Comparison of ENCODE assay signal across 8 mouse cellular contexts in the genomic region with DNA sequence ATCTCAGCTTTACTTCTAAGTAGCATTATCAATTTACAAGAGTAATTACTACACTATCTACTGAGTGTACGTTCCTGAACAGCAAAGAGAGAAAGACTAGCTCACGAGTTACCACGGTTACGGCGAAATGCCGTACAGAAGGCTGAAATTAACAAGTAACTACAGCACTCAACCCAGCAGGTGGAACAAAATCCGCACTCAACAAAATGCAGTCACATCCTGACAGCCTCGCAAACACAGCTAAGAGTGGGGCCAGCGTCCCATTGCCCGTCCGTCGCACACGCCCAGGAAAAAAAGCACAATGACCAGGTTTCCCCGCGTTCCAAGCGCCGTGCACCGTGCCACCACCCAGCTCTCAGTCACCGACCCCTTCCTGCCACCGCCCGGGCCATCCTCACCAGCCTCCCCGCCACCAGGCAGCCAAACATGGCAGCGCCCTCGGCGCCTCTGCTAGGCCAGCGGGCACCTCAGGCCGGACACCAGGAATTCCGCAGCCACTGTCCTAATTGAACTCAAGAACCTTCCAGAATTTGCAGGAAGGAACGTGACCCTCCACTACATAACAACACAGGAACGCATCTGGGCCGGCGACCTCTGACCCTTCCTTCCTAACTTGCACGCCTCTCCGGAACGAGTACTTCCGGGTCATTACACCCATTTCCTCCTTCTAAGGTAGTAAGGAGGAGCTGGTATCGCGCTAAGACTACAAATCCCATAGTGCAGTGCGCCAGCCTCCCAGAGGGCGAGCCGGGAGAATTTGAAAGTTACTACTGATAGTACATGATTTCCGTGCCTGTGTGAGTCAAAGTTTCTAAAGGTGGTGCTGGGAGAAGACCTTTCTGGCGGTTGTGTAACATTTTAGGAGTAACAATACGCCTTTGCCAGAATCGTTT. TPM values are rescaled to one million over a fixed set of nuclear protein-coding genes. Genes with fewer than 3 reads are reported as not detected.
DNase-seq lines count a peak whose midpoint lies in the region; ATAC-seq and TF ChIP-seq lines count a peak whose summit lies in the region.

Gene Hikeshi, minus strand, starts transcription at position 634 of the 893 bp plus-strand sequence.

- peak within 1 kb of the TSS; percentile 92 to 98 (median 97) for H3K4me3 ChIP-seq in CH12.LX (replicated peaks in 1 of 3; ENCODE audit: low read depth in 2 of 3, low read length in 2 of 3, poor library complexity in 1 of 3)
- H3K4me3 ChIP-seq in forebrain, embryonic 11.5 days (ENCODE audit: low read depth, low read length) = peak within 1 kb of the TSS; percentile 73
- peak within 1 kb of the TSS; percentile 96 for H3K4me3 ChIP-seq in heart, embryonic 16.5 days (ENCODE audit: low read length)
- peak within 1 kb of the TSS; percentile 85 for H3K4me3 ChIP-seq in liver, embryonic 15.5 days (replicated peaks)
- peak within 1 kb of the TSS; percentile 78 for H3K4me3 ChIP-seq in neural tube, embryonic 12.5 days

- peak within 1 kb of the TSS; percentile 90 for H3K4me2 ChIP-seq in CH12.LX (ENCODE audit: insufficient read depth, low read depth, poor library complexity, severe bottlenecking)
- H3K4me2 ChIP-seq in forebrain, embryonic 11.5 days (ENCODE audit: low read depth, low read length, severe bottlenecking) = peak within 1 kb of the TSS; percentile 70
- H3K4me2 ChIP-seq in heart, embryonic 16.5 days (ENCODE audit: low read depth, low read length) = peak within 1 kb of the TSS; percentile 82
- H3K4me2 ChIP-seq in liver, embryonic 15.5 days = peak within 1 kb of the TSS; percentile 82
- H3K4me2 ChIP-seq in neural tube, embryonic 12.5 days (replicated peaks) = peak within 1 kb of the TSS; percentile 71

- dilution Hi-C loops in CH12.LX (cut with MboI; ENCODE audit: extremely low pct_ligation_motif_present, extremely low pct_unique_long_range_greater_than_20kb, low sequenced_read_pairs) = no loop called here

- peak within 1 kb of the TSS; percentile 33 for H3K27ac ChIP-seq in CH12.LX (ENCODE audit: insufficient read depth, low read depth)
- peak within 1 kb of the TSS; percentile 54; the same call in 1 of the 2 replicates for H3K27ac ChIP-seq in forebrain, embryonic 11.5 days (ENCODE audit: low read depth, low read length)
- H3K27ac ChIP-seq in heart, embryonic 16.5 days (ENCODE audit: low read length) = peak within 1 kb of the TSS; percentile 84
- peak within 1 kb of the TSS; percentile 74 for H3K27ac ChIP-seq in liver, embryonic 15.5 days (replicated peaks)
- no peak within 1 kb of the TSS for H3K27ac ChIP-seq in neural tube, embryonic 12.5 days

- no peak for TF ChIP-seq RAD21 in CH12.LX (IDR thresholded peaks at IDR 0.05; ENCODE audit: low read depth, low read length)

- TF ChIP-seq POLR2A in CH12.LX (IDR thresholded peaks at IDR 0.05; ENCODE audit: low read depth, low read length) = peak; percentile 77

- H3K4me1 ChIP-seq in CH12.LX (ENCODE audit: control insufficient read depth in 1 of 2, insufficient read depth in 2 of 2) = peaks cover 0 to 20% of the 10 kb centered on the region in 2 experiments; a peak in 2 of 4 replicates
- H3K4me1 ChIP-seq in forebrain, embryonic 11.5 days (replicated peaks; ENCODE audit: control insufficient read depth, insufficient read depth, low read length) = peaks cover 7% of the 10 kb centered on the region; the same call in 1 of the 2 replicates
- H3K4me1 ChIP-seq in heart, embryonic 16.5 days (ENCODE audit: control insufficient read depth, insufficient read depth, low read length) = peaks cover 13% of the 10 kb centered on the region
- peaks cover 24% of the 10 kb centered on the region for H3K4me1 ChIP-seq in liver, embryonic 15.5 days (replicated peaks)
- peaks cover 9% of the 10 kb centered on the region for H3K4me1 ChIP-seq in neural tube, embryonic 12.5 days

- no peaks in the 10 kb centered on the region for H3K27me3 ChIP-seq in CH12.LX (replicated peaks)
- H3K27me3 ChIP-seq in forebrain, embryonic 11.5 days (ENCODE audit: control insufficient read depth, insufficient read depth, low read length) = no peaks in the 10 kb centered on the region
- no peaks in the 10 kb centered on the region for H3K27me3 ChIP-seq in heart, embryonic 16.5 days (ENCODE audit: control insufficient read depth, insufficient read depth, low read length)
- no peaks in the 10 kb centered on the region for H3K27me3 ChIP-seq in liver, embryonic 15.5 days
- no peaks in the 10 kb centered on the region for H3K27me3 ChIP-seq in neural tube, embryonic 12.5 days (replicated peaks)

- no peak for TF ChIP-seq CTCF in CH12.LX (conservative IDR thresholded peaks at IDR 0.05 in 1 of 2, IDR thresholded peaks at IDR 0.05 in 1 of 2; ENCODE audit: low read depth in 2 of 2, low read length in 2 of 2)

- H3K79me2 ChIP-seq in CH12.LX (replicated peaks; ENCODE audit: control insufficient read depth, extremely low read depth, insufficient read depth, poor library complexity, severe bottlenecking) = peaks cover 23% of the 10 kb centered on the region

- H3K36me3 ChIP-seq in CH12.LX (replicated peaks in 1 of 2; ENCODE audit: control insufficient read depth in 1 of 2, insufficient read depth in 1 of 2, low read length in 1 of 2) = peaks cover 0 to 3% of the 10 kb centered on the region in 2 experiments
- H3K36me3 ChIP-seq in forebrain, embryonic 11.5 days (ENCODE audit: control insufficient read depth, insufficient read depth, low read length) = no peaks in the 10 kb centered on the region
- H3K36me3 ChIP-seq in heart, embryonic 16.5 days (ENCODE audit: control insufficient read depth, insufficient read depth) = no peaks in the 10 kb centered on the region
- no peaks in the 10 kb centered on the region for H3K36me3 ChIP-seq in liver, embryonic 15.5 days (replicated peaks)
- H3K36me3 ChIP-seq in neural tube, embryonic 12.5 days = no peaks in the 10 kb centered on the region

- peak within 1 kb of the TSS; percentile 60 for H3K9ac ChIP-seq in CH12.LX (ENCODE audit: insufficient read depth, low read depth)
- H3K9ac ChIP-seq in forebrain, embryonic 11.5 days (ENCODE audit: low read length) = peak within 1 kb of the TSS; percentile 76
- H3K9ac ChIP-seq in heart, embryonic 16.5 days (ENCODE audit: low read length) = peak within 1 kb of the TSS; percentile 90
- H3K9ac ChIP-seq in liver, embryonic 15.5 days = peak within 1 kb of the TSS; percentile 75
- H3K9ac ChIP-seq in neural tube, embryonic 12.5 days = peak within 1 kb of the TSS; percentile 67

- no peak for TF ChIP-seq EP300 in CH12.LX (IDR thresholded peaks at IDR 0.05; ENCODE audit: low read length)

- WGBS in forebrain, embryonic 11.5 days = under 1% methylated on average over 45 of the region's 45 CpGs
- WGBS in heart, embryonic 16.5 days = under 1% methylated on average over 45 of the region's 45 CpGs
- under 1% methylated on average over 45 of the region's 45 CpGs for WGBS in liver, embryonic 15.5 days (ENCODE audit: insufficient replicate concordance)
- WGBS in neural tube, embryonic 12.5 days = under 1% methylated on average over 45 of the region's 45 CpGs

- in situ Hi-C loops in CH12.LX (cut with MboI; ENCODE audit: low pct_ligation_motif_present, low pct_unique_long_range_greater_than_20kb, low sequenced_read_pairs) = no loop called here

- peak; percentile 99 for DNase-seq in CH12.LX (ENCODE audit: extremely low read depth)
- peak; percentile 99 for DNase-seq in c-Kit-positive CD71-positive TER-119-negative erythroid progenitor cells, embryonic 14.5 days (ENCODE audit: low read depth)
- DNase-seq in forebrain, embryonic 11.5 days (ENCODE audit: low spot score) = peak; percentile 92
- DNase-seq in kidney, postnatal 36 days = peak; percentile 97 to 99
- peak; percentile 98 for DNase-seq in telencephalon, adult 2 months (ENCODE audit: low read depth, low spot score)

- peak; percentile 99 for ATAC-seq in forebrain, embryonic 11.5 days (replicated peaks; ENCODE audit: low FRiP score)
- ATAC-seq in heart, embryonic 16.5 days (replicated peaks; ENCODE audit: extremely low read depth, insufficient read depth, low FRiP score) = peak; percentile 99
- peak; percentile 100 for ATAC-seq in liver, embryonic 15.5 days (ENCODE audit: insufficient read depth)
- peak; percentile 99 for ATAC-seq in neural tube, embryonic 12.5 days (ENCODE audit: low FRiP score, low read depth)

- no peaks in the 10 kb centered on the region for H3K9me3 ChIP-seq in CH12.LX (replicated peaks; ENCODE audit: low read length)
- no peaks in the 10 kb centered on the region for H3K9me3 ChIP-seq in forebrain, embryonic 11.5 days (ENCODE audit: control insufficient read depth, low read length)
- no peaks in the 10 kb centered on the region for H3K9me3 ChIP-seq in heart, embryonic 16.5 days (replicated peaks; ENCODE audit: control insufficient read depth, low read length)
- H3K9me3 ChIP-seq in liver, embryonic 15.5 days (replicated peaks) = no peaks in the 10 kb centered on the region
- H3K9me3 ChIP-seq in neural tube, embryonic 12.5 days = no peaks in the 10 kb centered on the region

TF ChIP-seq in CH12.LX, 34 proteins besides CTCF, POLR2A, EP300 and RAD21 (continues in another document):
- TF ChIP-seq PAX5 (IDR thresholded peaks at IDR 0.05; ENCODE audit: low read length) = no peak
- TF ChIP-seq GABPA (IDR thresholded peaks at IDR 0.05; ENCODE audit: insufficient replicate concordance, low read depth, low read length) = peak; percentile 60; the same call in 1 of the 2 replicates
- TF ChIP-seq KAT2A (IDR thresholded peaks at IDR 0.05; ENCODE audit: insufficient replicate concordance, low read length) = peak; percentile 97
- TF ChIP-seq ZKSCAN1 (IDR thresholded peaks at IDR 0.05; ENCODE audit: borderline replicate concordance, low read depth, low read length) = no peak
- peak; percentile 98 for TF ChIP-seq HCFC1 (IDR thresholded peaks at IDR 0.05; ENCODE audit: low read depth, low read length)
- peak; percentile 67 for TF ChIP-seq MYC (IDR thresholded peaks at IDR 0.05; ENCODE audit: low read depth, low read length)
- TF ChIP-seq ZMIZ1 (IDR thresholded peaks at IDR 0.05; ENCODE audit: low read depth, low read length) = peak; percentile 62; the same call in 1 of the 2 replicates
- peak; percentile 96 for TF ChIP-seq ELF1 (IDR thresholded peaks at IDR 0.05; ENCODE audit: low read depth, low read length)
- TF ChIP-seq ZNF384 (IDR thresholded peaks at IDR 0.05; ENCODE audit: low read depth, low read length) = no peak
- TF ChIP-seq POLR2AphosphoS2 (IDR thresholded peaks at IDR 0.05; ENCODE audit: low read depth, low read length) = peak; percentile 84; the same call in 1 of the 2 replicates
- TF ChIP-seq USF1 (IDR thresholded peaks at IDR 0.05; ENCODE audit: low read depth, low read length) = no peak
- peak; percentile 52; the same call in 1 of the 2 replicates for TF ChIP-seq RCOR1 (conservative IDR thresholded peaks at IDR 0.05; ENCODE audit: low read depth, low read length)

RNA-seq across cellular contexts. Expression of gene Hikeshi, which starts in this region (rescaled TPM):
- 66.6 and 69.2 TPM in 2 replicates for total RNA-seq in CH12.LX (2012; rRNA removed)
- total RNA-seq in CH12.LX (2014; rRNA removed) = 126 and 128 TPM in 2 replicates
- 53.3 and 67.5 TPM in 2 replicates for polyA plus RNA-seq in CH12.LX (2012; ENCODE audit: insufficient read length, low read depth)
- polyA plus RNA-seq in forebrain, embryonic 11.5 days (2014; fragmentation: Nextera tagmentation; extraction: Ambion mirVana) = 136 and 152 TPM in 2 replicates
- 105 and 113 TPM in 2 replicates for polyA plus RNA-seq in heart, embryonic 16.5 days (2015; fragmentation: Nextera tagmentation; extraction: Ambion mirVana)
- 46.7 and 56.6 TPM in 2 replicates for polyA plus RNA-seq in liver, embryonic 15.5 days (2015; fragmentation: Nextera tagmentation; extraction: Ambion mirVana)
- 134 and 135 TPM in 2 replicates for polyA plus RNA-seq in neural tube, embryonic 12.5 days (2016; fragmentation: Nextera tagmentation; extraction: Ambion mirVana)
